Mouse (Mus musculus) heart, postnatal 10 days (tissue): ENCODE measurements around the gene Acyp1. TPM values are rescaled to one million over a fixed set of nuclear protein-coding genes. Genes with fewer than 3 reads are reported as not detected.
"Not testable (repeated sequence)": the region's sequence is repeated elsewhere in the genome, so short reads cannot be mapped to it uniquely, and the experiment has no call there.

ENCODE experiments used
- DNase-seq, 2 experiments: peaks; one replicate each; pipeline ENCODE4 v3.0.0; 2021
- intact Hi-C: fragments of 180-260 bp; cut with DNase I; formaldehyde crosslinking; loops from one replicate; pipeline ENCODE4 v1.15.1; 2025
- total RNA-seq, 2 experiments: library from RNA; stranded (reverse); gene quantifications; 2 replicates each; pipeline ENCODE4 v1.2.3; 2021

The Acyp1 gene
- total RNA-seq, 2 experiments from 2014 or later, result 21.3 to 22.9 TPM

GRCm38 (mm10) chr12:85286941-85287340 lies 1.3 kb downstream of the Acyp1 start:
- intact Hi-C loops, result loop anchor here (1.0 to 5.0 kb wide), 2 partner anchors 115 to 143 kb away; no protein-coding TSS in a partner anchor
- DNase-seq, result peak in 1 of 2 experiments; percentile 51

GRCm38 (mm10) chr12:85284996-85285395 lies 3.2 kb downstream of the Acyp1 start:
- no peak for DNase-seq
- intact Hi-C loops, result loop anchor here (5.0 kb wide), 1 partner anchor 113 kb away; no protein-coding TSS in a partner anchor

- intact Hi-C loops, result no loop called here
These were observed 3.9 kb downstream of the Acyp1 start for GRCm38 (mm10) chr12:85284331-85284730.

GRCm38 (mm10) chr12:85281756-85282155 lies 6.5 kb downstream of the Acyp1 start:
- intact Hi-C loops, DNase-seq: not testable (repeated sequence)

More at GRCm38 (mm10) chr12:85284331-85284730, 3.9 kb downstream of the Acyp1 start:
- DNase-seq, result no peak

- DNase-seq, result no peak
- intact Hi-C loops, result no loop called here
These were observed 7.2 kb downstream of the Acyp1 start for GRCm38 (mm10) chr12:85280845-85281651.

GRCm38 (mm10) chr12:85280105-85280844 lies 8.0 kb downstream of the Acyp1 start:
- intact Hi-C loops, result no loop called here
- DNase-seq, result peak; percentile 99

- intact Hi-C loops, result no loop called here
- peak in 1 of 2 experiments; percentile 30 for DNase-seq
These were observed 8.7 kb downstream of the Acyp1 start for GRCm38 (mm10) chr12:85279396-85280080.

GRCm38 (mm10) chr12:85278919-85279318 lies 9.3 kb downstream of the Acyp1 start:
- intact Hi-C loops, result no loop called here

GRCm38 (mm10) chr12:85276273-85276672 lies 12.0 kb downstream of the Acyp1 start:
- intact Hi-C loops, result no loop called here
- no peak for DNase-seq

More at GRCm38 (mm10) chr12:85278919-85279318, 9.3 kb downstream of the Acyp1 start:
- DNase-seq, result no peak

GRCm38 (mm10) chr12:85273508-85273907 lies 14.7 kb downstream of the Acyp1 start:
- DNase-seq, result no peak
- intact Hi-C loops, result loop anchor here (5.0 kb wide), 1 partner anchor 46 kb away; no protein-coding TSS in a partner anchor

GRCm38 (mm10) chr12:85271843-85272206 lies 16.4 kb downstream of the Acyp1 start:
- no peak for DNase-seq
- intact Hi-C loops, result loop anchor here (5.0 kb wide), 1 partner anchor 45 kb away; no protein-coding TSS in a partner anchor

- no peak for DNase-seq
- intact Hi-C loops, result loop anchor here (5.0 kb wide), 1 partner anchor 44 kb away; no protein-coding TSS in a partner anchor
These were observed 17.0 kb downstream of the Acyp1 start for GRCm38 (mm10) chr12:85271132-85271842.

- intact Hi-C loops, result loop anchor here (5.0 kb wide), 1 partner anchor 43 kb away; no protein-coding TSS in a partner anchor
- peak; percentile 86 to 87 for DNase-seq
These were observed 17.9 kb downstream of the Acyp1 start, which contains the start of gene Mlh3 for GRCm38 (mm10) chr12:85270319-85270718. Mlh3 (minus strand) TSS chr12:85270599.

GRCm38 (mm10) chr12:85269821-85270220 lies 18.4 kb downstream of the Acyp1 start:
- DNase-seq, result no peak
- intact Hi-C loops, result loop anchor here (5.0 kb wide), 1 partner anchor 43 kb away; no protein-coding TSS in a partner anchor

GRCm38 (mm10) chr12:85266248-85266647 lies 22.0 kb downstream of the Acyp1 start:
- DNase-seq, result no peak
- intact Hi-C loops, result no loop called here

GRCm38 (mm10) chr12:85264940-85265339 lies 23.3 kb downstream of the Acyp1 start:
- DNase-seq, result no peak
- intact Hi-C loops, result no loop called here

GRCm38 (mm10) chr12:85264531-85264930 lies 23.7 kb downstream of the Acyp1 start:
- DNase-seq, result no peak
- intact Hi-C loops, result no loop called here

GRCm38 (mm10) chr12:85263190-85263589 lies 25.0 kb downstream of the Acyp1 start:
- intact Hi-C loops, result no loop called here
- no peak for DNase-seq

GRCm38 (mm10) chr12:85262489-85262888 lies 25.7 kb downstream of the Acyp1 start:
- intact Hi-C loops, result no loop called here
- DNase-seq, result no peak
